Mouse (Mus musculus) kidney, postnatal 4 days (tissue): ENCODE data around the gene Rasal2.

ENCODE experiments used
- DNase-seq, 2 experiments: peaks; one replicate each; pipeline ENCODE4 v3.0.0; 2021; ENCODE audit warnings: mixed read lengths in 2 of 2

Gene Rasal2

GRCm38 (mm10) chr1:157439101-157439500 is 26.7 kb upstream of the Rasal2 start:
- no peak for DNase-seq

GRCm38 (mm10) chr1:157438290-157438689 is 25.9 kb upstream of the Rasal2 start:
- no peak for DNase-seq

- no peak for DNase-seq
Measured at GRCm38 (mm10) chr1:157435926-157436325, 23.5 kb upstream of the Rasal2 start.

GRCm38 (mm10) chr1:157434404-157434803 is 22.0 kb upstream of the Rasal2 start:
- no peak for DNase-seq

- no peak for DNase-seq
Measured at GRCm38 (mm10) chr1:157433316-157433715, 20.9 kb upstream of the Rasal2 start.

GRCm38 (mm10) chr1:157428366-157428765 is 16.0 kb upstream of the Rasal2 start:
- no peak for DNase-seq

GRCm38 (mm10) chr1:157427604-157428003 is 15.2 kb upstream of the Rasal2 start:
- DNase-seq = no peak

GRCm38 (mm10) chr1:157426933-157427332 is 14.5 kb upstream of the Rasal2 start:
- no peak for DNase-seq

- DNase-seq = peak; percentile 16 to 20
Measured at GRCm38 (mm10) chr1:157425741-157426427, 13.5 kb upstream of the Rasal2 start.

GRCm38 (mm10) chr1:157417861-157418260 is 5.5 kb upstream of the Rasal2 start:
- DNase-seq = peak in 1 of 2 experiments; percentile 8

- DNase-seq = no peak
Measured at GRCm38 (mm10) chr1:157417414-157417813, 5.0 kb upstream of the Rasal2 start.

GRCm38 (mm10) chr1:157416628-157417027 is 4.2 kb upstream of the Rasal2 start:
- no peak for DNase-seq

- no peak for DNase-seq
Measured at GRCm38 (mm10) chr1:157415771-157416170, 3.4 kb upstream of the Rasal2 start.

- DNase-seq = peak; percentile 77 to 85
Measured at GRCm38 (mm10) chr1:157411711-157412380, 549 bp downstream of the Rasal2 start.

GRCm38 (mm10) chr1:157411341-157411710 is 1.1 kb downstream of the Rasal2 start:
- DNase-seq = no peak

GRCm38 (mm10) chr1:157410937-157411336 is 1.5 kb downstream of the Rasal2 start:
- peak in 1 of 2 experiments; percentile 5 for DNase-seq

GRCm38 (mm10) chr1:157409648-157410047 is 2.7 kb downstream of the Rasal2 start:
- DNase-seq = no peak

GRCm38 (mm10) chr1:157388027-157388426 is 24.4 kb downstream of the Rasal2 start:
- no peak for DNase-seq

GRCm38 (mm10) chr1:157380694-157381093 is 31.7 kb downstream of the Rasal2 start:
- no peak for DNase-seq

- DNase-seq = no peak
Measured at GRCm38 (mm10) chr1:157370397-157370796, 42.0 kb downstream of the Rasal2 start.

GRCm38 (mm10) chr1:157368316-157368715 is 44.1 kb downstream of the Rasal2 start:
- no peak for DNase-seq

- no peak for DNase-seq
Measured at GRCm38 (mm10) chr1:157346661-157347060, 65.7 kb downstream of the Rasal2 start.

- DNase-seq = no peak
Measured at GRCm38 (mm10) chr1:157343519-157343918, 68.9 kb downstream of the Rasal2 start.

GRCm38 (mm10) chr1:157334834-157335233 is 77.6 kb downstream of the Rasal2 start:
- DNase-seq = no peak

- DNase-seq = no peak
Measured at GRCm38 (mm10) chr1:157328068-157328467, 84.3 kb downstream of the Rasal2 start.
